Mouse (Mus musculus) left cerebral cortex, postnatal 10 days (tissue): ENCODE data around the gene Atp13a3. TPM values are rescaled to one million over a fixed set of nuclear protein-coding genes. Genes with fewer than 3 reads are reported as not detected.
"Not testable (repeated sequence)": the region's sequence is repeated elsewhere in the genome, so short reads cannot be mapped to it uniquely, and the experiment has no call there.

Source experiments
- DNase-seq, 2 experiments: peaks; one replicate each; pipeline ENCODE4 v3.0.0; 2021 to 2022; ENCODE audit warnings: low spot score in 2 of 2, mixed read lengths in 1 of 2; ENCODE audit errors: extremely low spot score in 1 of 2
- intact Hi-C: fragments of 180-260 bp; cut with DNase I; formaldehyde crosslinking; loops from one replicate; pipeline ENCODE4 v1.15.1; 2025
- total RNA-seq, 2 experiments: library from RNA; stranded (reverse); gene quantifications; 2 replicates each; pipeline ENCODE4 v1.2.3; 2021

The Atp13a3 gene
- total RNA-seq, 2 experiments from 2014 or later: 62.6 to 77.3 TPM

DNA sequence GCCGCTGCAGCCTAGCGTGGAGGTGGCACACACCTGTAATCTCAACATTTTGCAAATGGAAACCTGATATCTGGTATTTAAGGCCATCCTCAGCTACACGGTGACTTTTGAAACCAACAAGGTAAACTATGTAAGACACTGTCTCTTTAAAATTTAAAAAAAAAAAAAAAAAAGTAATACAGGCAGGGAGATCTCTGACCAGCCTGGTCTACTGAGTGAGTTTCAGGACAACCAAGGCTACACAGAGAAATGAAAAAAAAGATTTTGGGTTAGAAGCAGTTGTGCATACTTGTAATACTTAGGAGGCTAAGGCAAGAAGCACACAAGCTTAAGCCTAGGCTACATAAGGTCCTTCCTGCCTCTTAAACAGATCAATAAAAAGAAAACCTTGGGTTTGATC lies 30.8 kb downstream of the Atp13a3 start:
- intact Hi-C loops: loop anchor here (5.0 kb wide), 1 partner anchor 127 kb away; no protein-coding TSS in a partner anchor
- DNase-seq: no peak

DNA sequence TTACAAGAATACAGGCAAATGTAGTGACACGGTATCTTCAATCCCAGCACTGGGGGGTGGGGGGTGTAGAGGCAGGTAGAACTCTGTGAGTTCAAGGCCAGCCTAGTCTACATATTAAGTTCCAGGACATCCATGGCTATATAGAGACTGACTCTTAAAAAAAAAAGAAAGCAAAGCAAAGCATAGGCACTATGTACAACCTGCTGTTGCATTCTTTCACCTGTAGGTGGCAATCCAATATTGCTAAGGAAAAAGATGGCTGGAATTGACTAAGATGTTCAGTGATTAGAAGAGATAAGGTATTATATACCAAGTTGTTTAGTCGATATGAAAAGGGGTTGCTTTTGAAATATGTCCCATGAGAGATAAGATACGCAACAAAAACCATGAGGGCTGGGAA lies 31.5 kb downstream of the Atp13a3 start:
- peak; percentile 40 to 57 for DNase-seq
- intact Hi-C loops: no loop called here

DNA sequence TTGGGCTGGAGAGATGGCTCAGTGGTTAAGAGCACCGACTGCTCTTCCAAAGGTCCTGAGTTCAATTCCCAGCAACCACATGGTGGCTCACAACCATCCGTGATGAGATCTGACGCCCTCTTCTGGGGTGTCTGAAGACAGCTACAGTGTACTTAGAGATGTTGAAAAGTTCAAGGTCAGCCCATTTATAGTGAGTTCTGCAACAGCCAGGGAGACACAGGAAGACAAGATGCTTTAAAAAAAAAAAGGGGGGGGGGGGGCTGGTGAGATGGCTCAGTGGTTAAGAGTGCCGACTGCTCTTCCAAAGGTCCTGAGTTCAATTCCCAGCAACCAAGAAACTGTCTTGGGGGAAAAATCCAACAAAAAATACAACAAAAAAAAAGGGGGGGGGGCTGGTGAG lies 32.5 kb downstream of the Atp13a3 start:
- intact Hi-C loops, DNase-seq: not testable (repeated sequence)

DNA sequence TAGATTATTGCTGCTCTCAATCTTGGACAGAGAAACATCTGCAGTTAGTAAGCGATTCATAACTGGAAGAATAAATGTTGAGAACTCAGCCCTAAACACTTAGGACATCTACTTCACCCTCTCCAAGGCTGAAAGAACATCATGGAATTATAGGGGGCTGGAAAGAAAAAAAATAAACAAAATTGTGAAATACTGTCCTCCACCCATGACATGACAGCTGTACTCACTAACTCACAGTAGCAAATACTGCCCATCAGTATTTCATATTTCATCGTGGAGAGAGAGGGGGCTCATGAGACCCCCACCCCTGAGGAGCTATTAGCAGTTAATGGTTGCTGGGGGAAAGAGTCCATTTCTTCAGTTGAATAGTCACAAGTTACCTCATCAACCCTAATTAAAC lies 38.4 kb downstream of the Atp13a3 start:
- intact Hi-C loops: no loop called here
- DNase-seq: no peak

DNA sequence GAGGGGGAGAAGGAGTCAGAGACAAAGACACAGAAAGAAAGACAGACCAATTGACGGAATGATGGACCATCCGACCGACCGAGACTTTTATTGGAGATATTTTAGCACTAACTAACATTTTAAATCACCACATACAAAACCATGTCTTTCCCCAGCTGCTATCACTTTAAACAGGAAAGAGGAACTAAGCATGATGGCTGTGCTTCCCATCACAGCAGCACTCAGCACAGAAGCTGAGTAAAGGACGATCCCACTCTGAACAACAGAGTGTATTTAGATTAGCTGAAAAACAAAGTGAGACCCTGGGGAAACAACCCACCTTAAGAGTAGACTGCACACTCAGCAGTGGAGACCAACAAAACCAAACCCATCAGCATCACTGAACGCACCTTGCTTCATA lies 41.2 kb downstream of the Atp13a3 start:
- no peak for DNase-seq
- intact Hi-C loops: no loop called here

DNA sequence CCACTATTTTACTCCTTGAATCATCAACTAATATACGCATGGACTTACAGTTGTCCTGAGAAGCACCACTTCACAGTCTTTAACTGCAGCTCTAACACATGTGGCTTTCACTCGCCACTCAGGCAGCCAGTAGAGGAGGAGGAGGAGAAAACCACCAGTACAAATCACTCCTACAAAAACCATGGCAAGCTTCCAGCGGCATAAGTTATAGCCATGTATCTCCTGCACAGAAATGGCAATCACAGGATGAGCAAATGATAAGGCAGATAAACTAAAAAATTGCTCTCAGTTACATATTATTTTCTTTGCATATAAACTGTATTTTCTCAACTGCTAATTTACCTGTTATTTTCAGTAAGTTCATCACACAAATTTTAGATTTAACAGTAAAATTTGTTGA lies 43.2 kb downstream of the Atp13a3 start:
- no peak for DNase-seq
- intact Hi-C loops: no loop called here

DNA sequence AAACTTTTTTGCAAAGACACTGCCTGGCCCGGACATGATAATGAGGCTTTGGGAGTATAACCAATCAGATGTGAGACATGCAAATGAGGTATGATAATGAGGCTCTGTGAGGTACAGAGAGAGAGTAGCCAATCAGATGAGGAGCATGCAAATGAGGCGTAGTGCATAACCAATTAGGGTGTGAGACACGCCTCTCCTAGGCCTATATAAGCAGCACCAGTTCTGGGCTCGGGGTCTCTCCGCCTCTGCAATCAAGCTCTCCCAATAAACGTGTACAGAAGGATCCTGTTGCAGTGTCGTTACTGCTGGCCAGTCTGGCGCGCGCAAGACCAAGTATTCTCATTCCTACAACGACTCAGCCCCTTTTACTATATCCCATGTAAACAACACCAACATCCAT lies 52.3 kb downstream of the Atp13a3 start:
- DNase-seq, intact Hi-C loops: not testable (repeated sequence)

DNA sequence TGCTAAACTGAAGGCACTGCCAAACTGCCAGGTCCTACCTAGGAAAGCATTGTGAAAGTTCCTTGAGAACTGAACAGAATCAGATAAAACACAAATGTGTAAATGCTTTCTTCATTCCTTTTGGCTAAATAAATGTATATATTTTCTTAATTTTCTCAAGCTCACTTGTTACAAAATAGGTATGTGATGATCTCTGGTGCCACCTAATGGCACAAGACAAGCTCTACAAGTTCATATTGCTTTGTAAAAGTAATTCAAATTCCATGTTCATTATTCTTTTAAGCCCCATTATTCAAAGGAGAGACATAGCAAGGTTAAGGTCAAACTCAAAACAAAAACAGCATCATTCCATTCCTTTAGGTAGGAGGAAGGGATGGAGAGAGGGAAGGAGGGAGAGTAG lies 91.5 kb downstream of the Atp13a3 start:
- DNase-seq: no peak
- intact Hi-C loops: loop anchor here (10.0 kb wide), 1 partner anchor 669 kb away; no protein-coding TSS in a partner anchor

DNA sequence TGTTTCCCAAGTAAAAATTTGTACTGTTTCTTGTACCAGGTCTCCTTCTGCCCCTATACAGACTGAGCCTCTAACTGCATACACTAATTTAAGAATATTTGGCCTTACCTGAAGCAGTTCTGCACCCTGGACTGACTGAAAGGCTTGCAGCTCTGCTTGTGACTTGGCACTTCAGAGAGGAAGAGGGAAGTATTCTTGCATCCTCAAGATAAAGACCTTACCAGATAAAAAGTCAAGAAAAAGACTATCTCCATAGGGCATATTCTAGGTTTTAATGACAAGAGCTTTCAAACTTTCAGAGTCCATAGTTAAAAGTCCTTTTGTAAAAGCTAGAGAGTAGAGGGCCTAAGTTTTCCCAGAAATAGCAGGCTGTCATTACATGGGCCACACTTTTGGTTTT lies 95.1 kb downstream of the Atp13a3 start, which contains the start of gene Gp5:
Gp5 (minus strand) TSS at position 133 of the 400 bp plus-strand sequence.
- no peak for DNase-seq
- intact Hi-C loops: loop anchor here (10.0 kb wide), 1 partner anchor 666 kb away; no protein-coding TSS in a partner anchor

DNA sequence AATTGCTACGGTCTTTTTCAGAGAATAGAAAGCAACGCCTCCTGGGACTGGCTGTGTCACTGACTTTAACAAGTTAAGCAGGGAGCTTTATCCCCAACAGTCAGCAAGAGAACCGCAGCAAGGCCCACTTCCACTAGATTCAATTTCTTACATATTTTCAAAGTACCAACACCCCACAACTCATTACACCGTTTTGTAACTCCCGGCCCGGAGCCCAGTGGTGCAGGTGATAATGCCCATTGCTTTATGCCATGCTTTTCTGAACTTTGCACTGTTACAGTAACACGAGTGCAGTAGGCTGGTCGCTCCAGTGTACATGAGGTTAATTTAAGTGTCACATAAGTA lies 95.6 kb downstream of the Atp13a3 start:
- no peak for DNase-seq
- intact Hi-C loops: loop anchor here (10.0 kb wide), 1 partner anchor 665 kb away; no protein-coding TSS in a partner anchor

DNA sequence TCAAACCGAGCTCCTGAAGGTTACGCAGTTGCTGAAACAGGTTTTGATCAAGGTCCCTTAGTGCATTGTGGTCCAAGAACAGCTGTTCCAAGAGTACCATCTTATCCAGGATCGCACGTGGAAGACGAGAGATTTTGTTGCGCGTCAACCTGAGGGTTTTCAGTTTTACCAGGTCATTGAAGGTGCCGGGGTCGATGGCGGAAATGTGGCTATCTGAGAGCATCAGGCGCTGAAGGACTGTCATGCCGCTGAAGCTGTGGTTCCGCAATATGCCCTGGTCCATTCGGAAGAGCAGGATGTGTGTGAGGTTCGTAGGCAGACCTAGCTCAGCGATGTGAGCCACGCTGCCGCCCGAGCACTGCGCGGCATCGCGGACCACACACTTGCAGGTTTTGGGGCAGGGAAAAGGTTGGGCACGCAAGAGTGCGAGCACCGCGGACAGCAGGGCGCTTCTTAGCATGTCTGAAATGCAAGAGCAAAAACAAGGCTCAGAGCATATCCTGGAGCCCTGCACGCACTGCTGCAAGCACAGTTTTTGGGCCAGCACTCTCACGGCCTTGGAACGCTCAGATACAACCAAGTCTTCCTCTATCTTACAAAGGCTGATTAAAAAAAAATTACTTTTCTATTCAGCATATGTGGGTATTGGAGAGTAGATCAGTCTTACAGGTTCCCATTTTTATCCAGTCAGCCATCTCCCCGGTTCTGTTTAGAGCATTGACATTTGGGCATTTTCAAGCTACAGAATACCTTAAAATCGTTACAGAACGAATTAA lies 96.2 kb downstream of the Atp13a3 start:
- no peak for DNase-seq
- intact Hi-C loops: loop anchor here (5.0 to 10.0 kb wide), 2 partner anchors 57 to 665 kb away; no protein-coding TSS in a partner anchor

DNA sequence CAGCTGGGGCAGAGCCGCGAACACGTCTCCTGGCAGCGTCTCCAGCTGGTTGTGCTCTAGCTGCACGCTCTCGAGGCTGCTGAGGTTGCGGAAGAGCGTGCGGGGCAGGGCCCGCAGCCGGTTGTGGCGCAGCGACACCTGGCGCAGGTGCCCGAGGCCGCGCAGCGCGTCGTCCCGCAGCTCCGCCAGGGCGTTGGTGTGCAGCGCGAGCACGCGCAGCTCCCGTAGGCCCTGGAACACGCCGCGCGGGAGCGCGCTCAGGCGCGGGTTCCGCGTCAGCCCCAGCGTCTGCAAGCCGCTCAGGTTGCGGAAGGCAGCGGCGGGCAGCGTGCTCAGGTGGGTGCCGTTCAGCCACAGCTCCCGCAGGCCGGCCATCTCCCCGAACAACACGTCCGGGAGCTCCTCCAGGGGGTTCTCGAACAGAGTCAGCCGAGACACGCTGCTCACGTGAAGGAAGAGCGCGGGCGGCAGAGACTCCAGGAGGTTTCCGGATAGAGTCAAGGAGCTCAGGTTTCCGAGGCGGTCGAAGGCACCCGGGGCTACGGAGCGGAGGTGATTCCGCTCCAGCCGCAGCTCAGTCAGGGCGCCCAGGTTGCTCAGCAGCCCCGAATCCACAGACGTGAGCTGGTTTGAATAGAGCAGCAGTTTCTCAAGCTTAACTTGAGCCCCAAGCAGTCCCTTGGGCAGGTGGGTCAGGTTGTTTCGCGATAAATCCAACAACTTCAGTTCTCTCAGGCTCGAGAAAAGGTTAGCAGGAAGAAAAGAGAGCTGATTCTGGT lies 97.0 kb downstream of the Atp13a3 start:
- DNase-seq: peak in 1 of 2 experiments; percentile 69
- intact Hi-C loops: loop anchor here (5.0 kb wide), 1 partner anchor 57 kb away; no protein-coding TSS in a partner anchor

DNA sequence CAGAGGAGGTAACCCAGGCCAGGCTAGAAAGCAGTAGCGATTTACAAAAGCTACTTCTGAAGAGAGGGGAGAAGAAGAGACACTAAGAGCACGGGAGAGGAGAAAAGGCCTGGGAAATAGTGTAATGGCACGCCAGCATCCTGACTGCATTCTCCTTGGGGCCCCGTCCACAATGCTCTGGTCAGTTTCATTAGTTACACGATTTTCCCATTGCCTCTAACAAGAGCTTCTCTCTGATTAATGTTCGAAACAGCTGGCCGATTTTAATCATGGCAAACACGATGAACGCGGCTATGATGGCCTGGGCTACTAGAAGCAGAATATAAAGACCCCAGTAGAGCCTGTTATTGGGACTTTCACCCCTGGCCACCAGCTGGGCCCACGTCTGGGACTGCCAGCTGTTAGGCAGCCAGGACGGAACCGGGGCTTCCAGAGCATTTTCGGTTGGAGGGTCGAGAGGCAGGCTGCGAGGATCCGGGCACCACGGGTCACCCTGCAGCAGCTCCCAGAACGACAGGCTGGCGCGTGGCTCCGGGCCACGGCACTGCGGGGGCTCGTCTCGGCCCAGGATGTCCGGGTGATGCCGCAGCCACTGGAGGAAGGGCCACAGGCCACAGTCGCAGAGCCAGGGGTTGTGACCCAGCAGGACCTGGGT lies 97.7 kb downstream of the Atp13a3 start:
- intact Hi-C loops: loop anchor here (5.0 kb wide), 1 partner anchor 56 kb away; no protein-coding TSS in a partner anchor
- peak in 1 of 2 experiments; percentile 47 for DNase-seq

DNA sequence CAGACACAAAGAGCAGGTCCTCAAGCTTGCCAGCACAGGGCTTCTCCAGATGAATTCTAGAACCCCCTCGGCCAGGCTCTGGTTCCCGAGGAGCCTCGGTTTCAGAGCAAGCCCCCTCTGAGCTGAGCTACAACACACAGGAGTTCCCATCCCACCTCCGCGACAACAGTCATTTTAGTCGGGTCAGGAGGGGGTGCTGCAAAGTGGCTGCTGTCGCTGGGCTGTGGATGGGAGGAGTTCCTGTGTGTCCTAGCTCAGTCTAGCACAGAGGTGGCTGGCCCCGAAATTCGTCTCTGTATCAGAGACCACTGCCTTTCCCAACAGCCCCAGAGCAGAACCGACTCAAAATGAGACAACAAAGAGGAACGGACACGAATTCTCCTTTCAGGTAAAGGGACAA lies 98.5 kb downstream of the Atp13a3 start:
- DNase-seq: no peak
- intact Hi-C loops: loop anchor here (5.0 kb wide), 1 partner anchor 55 kb away; no protein-coding TSS in a partner anchor

DNA sequence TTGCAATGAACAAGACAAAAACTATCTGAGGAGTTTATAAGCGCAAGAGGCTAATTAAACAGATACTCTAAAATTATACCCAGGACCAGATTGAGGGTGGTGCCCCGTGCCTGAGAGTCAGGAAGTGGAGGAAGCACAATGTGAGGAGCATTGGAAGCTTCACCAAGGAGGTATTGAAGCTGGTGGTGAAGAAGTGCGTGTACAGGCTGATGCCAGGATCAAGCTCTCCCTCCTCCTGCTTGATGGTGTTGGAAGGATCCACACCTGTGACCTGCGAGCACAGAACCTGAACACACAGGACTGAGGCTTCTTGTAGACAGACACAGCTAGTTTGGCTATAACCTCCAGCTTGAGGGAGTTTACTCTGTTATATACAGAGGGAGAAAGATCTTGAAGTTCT lies 99.7 kb downstream of the Atp13a3 start:
- intact Hi-C loops: loop anchor here (5.0 kb wide), 1 partner anchor 54 kb away; no protein-coding TSS in a partner anchor

DNA sequence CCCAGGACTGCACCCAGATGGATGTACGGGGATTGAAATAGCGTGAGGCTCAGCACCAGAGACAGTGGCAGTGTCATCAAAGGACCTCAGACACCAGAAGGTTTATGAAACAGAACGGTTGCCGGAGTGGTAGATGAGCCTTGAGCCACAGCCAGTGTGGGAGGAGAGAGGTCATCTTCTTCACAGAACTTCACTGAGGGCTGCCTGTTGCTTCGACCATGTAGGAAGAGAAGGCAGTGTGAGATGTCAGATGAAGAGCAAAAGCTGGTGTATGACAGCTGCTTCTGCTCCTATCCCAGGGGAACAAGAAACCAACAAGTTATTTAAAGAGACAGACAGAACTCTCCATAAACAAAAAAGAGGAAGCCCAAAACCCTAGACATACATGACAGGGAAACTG lies 101.5 kb downstream of the Atp13a3 start:
- intact Hi-C loops: no loop called here

More for the DNA sequence above, 99.7 kb downstream of the Atp13a3 start:
- no peak for DNase-seq

DNA sequence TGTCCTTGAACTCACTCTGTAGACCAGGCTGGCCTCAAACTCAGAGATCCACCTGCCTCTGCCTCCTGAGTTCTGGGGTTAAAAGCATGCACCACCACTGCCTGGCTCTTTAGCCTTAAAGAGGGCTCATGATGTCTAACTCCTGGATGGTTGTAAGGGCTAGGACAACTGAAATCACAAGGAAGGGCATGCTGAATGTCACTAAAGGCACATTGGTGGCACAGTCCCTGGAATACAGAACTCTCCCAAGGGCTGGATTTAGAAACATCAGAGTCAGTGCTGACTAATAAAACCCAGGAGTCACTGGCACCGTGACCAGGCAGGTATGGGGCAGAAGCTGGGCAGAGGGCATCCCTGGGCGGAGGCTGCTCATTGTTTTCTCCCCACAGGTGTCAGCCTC lies 102.4 kb downstream of the Atp13a3 start:
- intact Hi-C loops: no loop called here
- no peak for DNase-seq

More for the DNA sequence above, 101.5 kb downstream of the Atp13a3 start:
- no peak for DNase-seq

DNA sequence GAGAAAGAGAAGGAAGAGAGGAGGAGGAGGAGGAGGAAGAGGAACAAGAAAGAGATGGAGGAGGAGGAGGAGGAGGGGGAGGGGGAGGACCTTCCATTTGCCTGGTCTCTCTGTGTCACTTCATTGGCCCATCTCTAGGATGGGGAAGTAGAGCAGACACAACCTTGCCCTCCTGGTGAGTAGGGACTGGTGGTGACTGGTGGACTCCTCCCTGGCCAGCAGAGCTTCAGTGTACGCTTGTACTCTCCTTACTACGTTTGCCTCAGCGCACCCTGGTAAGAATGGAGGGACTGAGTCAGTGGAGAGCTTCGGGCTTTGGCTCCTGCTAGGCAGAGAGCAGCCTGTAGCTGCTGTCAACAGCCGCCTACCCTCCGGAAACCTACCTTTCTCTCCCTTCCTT lies 103.1 kb downstream of the Atp13a3 start:
- DNase-seq: no peak
- intact Hi-C loops: no loop called here

DNA sequence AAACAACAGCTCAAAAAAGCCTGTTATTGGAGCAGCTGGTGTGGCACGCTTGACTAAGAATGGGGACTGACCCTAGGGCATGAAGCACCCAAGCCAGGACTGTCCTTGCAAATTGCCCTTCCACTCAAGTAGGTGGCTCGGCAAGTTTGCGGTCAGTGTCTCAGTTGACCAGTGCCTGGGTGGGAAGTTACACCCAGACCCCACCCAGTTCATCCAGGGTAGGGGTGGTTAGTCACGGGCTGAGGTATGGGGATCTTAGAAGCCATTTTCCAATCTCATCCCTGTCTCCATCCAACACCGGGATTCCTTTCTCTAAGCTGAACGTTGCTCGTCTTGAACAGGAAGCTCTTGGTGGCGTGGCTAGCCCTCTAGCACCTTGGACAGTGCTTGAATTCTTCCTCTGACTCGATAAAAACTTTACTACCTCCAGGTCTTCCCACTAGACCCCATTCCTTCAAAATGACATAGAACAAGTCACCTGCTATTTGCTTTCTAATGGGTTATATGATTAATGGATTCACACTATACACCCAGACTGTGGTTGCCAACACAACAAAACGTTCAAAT lies 106.0 kb downstream of the Atp13a3 start:
- intact Hi-C loops: no loop called here
- DNase-seq: no peak
